Mouse (Mus musculus): ENCODE results near the gene Kbtbd12. TPM values are rescaled to one million over a fixed set of nuclear protein-coding genes. Genes with fewer than 3 reads are reported as not detected.

The Kbtbd12 gene
- polyA plus RNA-seq, 1 experiment from 2014 or later, result 0.21 TPM

Other genes starting within 250 kb of the Kbtbd12 start
- gene Eefsec, start 191.4 kb downstream of the Kbtbd12 start, polyA plus RNA-seq (2015; fragmentation: Nextera tagmentation; extraction: Ambion mirVana), result 45.7 and 46.9 TPM in 2 replicates
- 148 and 158 TPM in 2 replicates for gene Ruvbl1, start 172.5 kb downstream of the Kbtbd12 start, polyA plus RNA-seq (2015; fragmentation: Nextera tagmentation; extraction: Ambion mirVana)
- 249 and 250 TPM in 2 replicates for gene Sec61a1, start 119.0 kb downstream of the Kbtbd12 start, polyA plus RNA-seq (2015; fragmentation: Nextera tagmentation; extraction: Ambion mirVana)
- 19.1 and 19.7 TPM in 2 replicates for gene Mgll, start 86.5 kb upstream of the Kbtbd12 start, polyA plus RNA-seq (2015; fragmentation: Nextera tagmentation; extraction: Ambion mirVana)
- gene Abtb1, start 204.0 kb upstream of the Kbtbd12 start, polyA plus RNA-seq (2015; fragmentation: Nextera tagmentation; extraction: Ambion mirVana), result 33.8 and 34.4 TPM in 2 replicates
- 141 and 143 TPM in 2 replicates for gene Podxl2, start 237.1 kb upstream of the Kbtbd12 start, polyA plus RNA-seq (2015; fragmentation: Nextera tagmentation; extraction: Ambion mirVana)